Comparison of ENCODE assay signal across 10 mouse cellular contexts in genomic region chr4:46827471-46827870, GRCm38 (mm10).
A peak's percentile ranks its signal among the peaks of the same experiment; 100 is the strongest.
DNase-seq lines count a peak whose midpoint lies in the region; ATAC-seq and TF ChIP-seq lines count a peak whose summit lies in the region.
"Had no signal": no experiment of that assay in that cellular context is flagged by ENCODE, and none has a peak within 500 bp of the region (broad histone marks: within the 10 kb centered on the region; RNA-seq: fewer than 3 reads in every experiment).

No protein-coding gene starts in this region.

- H3K9me3 ChIP-seq in embryonic facial prominence, embryonic 14.5 days (ENCODE audit: control insufficient read depth, low read length), result no peaks in the 10 kb centered on the region
- H3K9me3 ChIP-seq: heart, embryonic 13.5 days had no signal

- no peak overlapping the region for H3K9ac ChIP-seq in embryonic facial prominence, embryonic 14.5 days (ENCODE audit: low read depth, low read length)
- H3K9ac ChIP-seq: heart, embryonic 13.5 days had no signal

- H3K4me1 ChIP-seq in embryonic facial prominence, embryonic 14.5 days (ENCODE audit: control insufficient read depth, insufficient read depth, low read length), result 0 out of 2 replicates have a peak, but pooled peaks cover 9% of the 10 kb centered on the region
- H3K4me1 ChIP-seq: heart, embryonic 13.5 days had no signal

- peak overlapping the region; percentile 79 for H3K27ac ChIP-seq in layer of hippocampus, adult 2 months
- H3K27ac ChIP-seq in embryonic facial prominence, embryonic 14.5 days (replicated peaks; ENCODE audit: low read depth, low read length), result no peak overlapping the region
- H3K27ac ChIP-seq: heart, embryonic 13.5 days had no signal

- no peaks in the 10 kb centered on the region for H3K27me3 ChIP-seq in embryonic facial prominence, embryonic 14.5 days (replicated peaks; ENCODE audit: control insufficient read depth, insufficient read depth, low read length)
- H3K27me3 ChIP-seq: heart, embryonic 13.5 days had no signal

- no peaks in the 10 kb centered on the region for H3K36me3 ChIP-seq in embryonic facial prominence, embryonic 14.5 days (ENCODE audit: control insufficient read depth, insufficient read depth, low read length)
- H3K36me3 ChIP-seq: heart, embryonic 13.5 days had no signal

- 37% methylated on average over 6 of the region's 9 CpGs for WGBS in embryonic facial prominence, embryonic 14.5 days

- TF ChIP-seq CTCF in layer of hippocampus, adult 2 months (conservative IDR thresholded peaks at IDR 0.05), result no peak

- H3K4me2 ChIP-seq in embryonic facial prominence, embryonic 14.5 days (ENCODE audit: low read depth, low read length), result no peak overlapping the region
- H3K4me2 ChIP-seq: heart, embryonic 13.5 days had no signal

- peak; percentile 70 for ATAC-seq in embryonic facial prominence, embryonic 14.5 days (ENCODE audit: low read depth)
- no peak for ATAC-seq in CD4-positive, CD25-positive, alpha-beta regulatory T cell, adult 4 months

- DNase-seq in layer of hippocampus, adult 2 months (ENCODE audit: low spot score in 2 of 2), result peak in 1 of 2 experiments; percentile 47
- no peak for DNase-seq in layer of hippocampus, adult 9-10 months (ENCODE audit: low spot score)
- DNase-seq in embryonic facial prominence, embryonic 14.5 days (ENCODE audit: low spot score), result peak; percentile 53
- DNase-seq in left cerebral cortex, adult 18-20 months (ENCODE audit: low spot score in 2 of 2), result peak; percentile 79
- DNase-seq in right cerebral cortex, postnatal 14 days, result peak; percentile 79
- no peak for DNase-seq in MN1 (ENCODE audit: low spot score)
- no peak for DNase-seq in kidney, adult 18-20 months

- H3K4me3 ChIP-seq in layer of hippocampus, adult 2 months, result no peak overlapping the region
- H3K4me3 ChIP-seq in embryonic facial prominence, embryonic 14.5 days (ENCODE audit: low read depth, low read length), result no peak overlapping the region
- H3K4me3 ChIP-seq: heart, embryonic 13.5 days; megakaryocyte, embryonic 14.5 days had no signal

Comparison
In these comparisons a context has a peak if more than half of its experiments do, and no peak if none do; other contexts are left out.
1. DNase-seq: peak in embryonic facial prominence, embryonic 14.5 days (single experiment), left cerebral cortex, adult 18-20 months (2 of 2) and right cerebral cortex, postnatal 14 days (single experiment); none in layer of hippocampus, adult 9-10 months (single experiment), MN1 (single experiment) and kidney, adult 18-20 months (single experiment).